Mouse (Mus musculus): ENCODE measurements around the gene Coro1c. TPM values are rescaled to one million over a fixed set of nuclear protein-coding genes. Genes with fewer than 3 reads are reported as not detected.

The Coro1c gene
- polyA plus RNA-seq, 1 experiment from 2014 or later, result 131 TPM

DNA sequence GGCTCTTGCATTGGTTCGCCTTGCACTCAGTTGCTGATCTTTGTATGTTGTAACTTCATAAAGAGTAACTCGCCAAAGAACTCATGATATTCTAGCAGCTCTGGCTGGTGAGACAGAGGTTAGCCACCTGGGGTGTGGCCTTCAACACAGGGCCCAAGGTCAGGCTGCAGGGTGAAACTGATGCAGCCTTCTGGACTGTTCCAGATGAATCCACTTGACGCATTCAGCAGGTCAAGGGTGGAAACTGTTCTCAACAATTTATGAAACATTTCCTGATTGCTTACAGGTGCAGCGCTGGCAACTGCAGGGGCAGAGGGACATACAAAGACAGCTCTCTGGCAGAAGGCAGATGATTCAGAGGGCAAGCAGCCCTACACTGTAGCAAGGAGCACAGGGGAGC, 32.9 kb downstream of the Coro1c start:
- Histone ChIP-seq H3K4me2 (replicated peaks; ENCODE audit: low read depth, low read length) (no peak overlapping the region), H3K4me1 (ENCODE audit: control insufficient read depth, insufficient read depth, low read length) (peaks cover 40% of the 10 kb centered on the region), H3K27me3 (ENCODE audit: control insufficient read depth, insufficient read depth, low read length) (no peaks in the 10 kb centered on the region), H3K9ac (replicated peaks; ENCODE audit: low read depth, low read length) (no peak overlapping the region), H3K9me3 (ENCODE audit: control insufficient read depth, low read depth, low read length) (no peaks in the 10 kb centered on the region), H3K36me3 (ENCODE audit: control insufficient read depth, insufficient read depth, low read length) (peaks cover 16% of the 10 kb centered on the region), H3K4me3 (ENCODE audit: low read depth, low read length) (no peak overlapping the region), H3K27ac (ENCODE audit: low read length) (no peak overlapping the region)
- WGBS, result 90% methylated on average over 4 of the region's 4 CpGs
- ATAC-seq (ENCODE audit: insufficient number of reproducible peaks, insufficient read depth, low FRiP score, low read depth), result no peak

DNA sequence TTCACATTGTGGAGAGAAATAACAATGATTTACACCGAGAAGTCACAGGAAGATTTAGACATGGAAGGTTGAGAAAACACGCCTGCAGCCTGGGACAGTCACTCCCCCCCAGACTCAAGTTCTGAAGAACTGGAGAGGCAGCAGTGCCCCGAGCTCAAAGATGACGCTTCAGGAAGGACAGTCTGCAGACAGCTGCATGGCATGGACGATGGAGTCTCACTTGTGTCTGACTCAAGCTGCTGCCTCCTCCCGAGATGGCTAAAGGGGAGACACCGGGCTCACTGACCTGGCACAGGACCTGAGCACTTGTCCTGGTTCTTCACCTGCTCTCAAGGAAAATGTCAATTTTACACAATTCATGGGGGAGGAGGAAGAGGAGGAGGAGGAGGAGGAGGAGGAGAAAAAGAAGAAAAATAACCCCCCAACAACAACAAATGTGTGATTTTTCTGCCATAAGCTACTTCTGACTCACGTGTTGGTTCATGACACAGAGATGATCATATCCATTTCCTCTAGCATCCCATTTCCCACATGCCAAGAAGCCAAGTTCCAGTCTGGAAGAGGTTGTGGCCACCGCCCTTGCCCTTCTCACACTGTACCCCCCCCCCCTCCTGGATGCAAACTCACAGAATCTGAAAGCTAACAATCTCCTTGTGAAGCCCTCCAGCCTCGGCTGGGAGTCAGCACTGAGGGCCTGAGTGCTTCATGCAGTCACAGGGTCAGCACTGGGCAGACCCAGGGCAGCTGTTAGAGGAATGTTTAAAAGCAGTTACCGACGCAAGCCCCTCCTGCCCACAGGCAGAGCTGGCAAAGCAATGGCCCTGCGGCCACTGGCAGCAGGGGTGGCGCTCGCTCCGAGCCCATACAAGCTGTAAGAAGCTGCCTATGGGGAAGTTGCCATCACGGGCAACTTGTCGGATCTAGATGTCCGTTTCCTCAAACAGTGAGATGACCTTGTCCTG, 34.2 kb downstream of the Coro1c start:
- Histone ChIP-seq H3K4me1 (ENCODE audit: control insufficient read depth, insufficient read depth, low read length) (peaks cover 50% of the 10 kb centered on the region), H3K27me3 (ENCODE audit: control insufficient read depth, insufficient read depth, low read length) (no peaks in the 10 kb centered on the region), H3K4me2 (replicated peaks; ENCODE audit: low read depth, low read length) (peak overlapping the region; percentile 37), H3K36me3 (ENCODE audit: control insufficient read depth, insufficient read depth, low read length) (peaks cover 6% of the 10 kb centered on the region; the same call in 1 of the 2 replicates), H3K9ac (replicated peaks; ENCODE audit: low read depth, low read length) (peak overlapping the region; percentile 11; the same call in 1 of the 2 replicates), H3K4me3 (ENCODE audit: low read depth, low read length) (0 out of 2 replicates have a peak overlapping the region, but pooled peaks have one; percentile 12), H3K9me3 (ENCODE audit: control insufficient read depth, low read depth, low read length) (no peaks in the 10 kb centered on the region), H3K27ac (ENCODE audit: low read length) (peak overlapping the region; percentile 92)
- no peak for ATAC-seq (ENCODE audit: insufficient number of reproducible peaks, insufficient read depth, low FRiP score, low read depth)
- WGBS, result 57% methylated on average over 19 of the region's 19 CpGs

DNA sequence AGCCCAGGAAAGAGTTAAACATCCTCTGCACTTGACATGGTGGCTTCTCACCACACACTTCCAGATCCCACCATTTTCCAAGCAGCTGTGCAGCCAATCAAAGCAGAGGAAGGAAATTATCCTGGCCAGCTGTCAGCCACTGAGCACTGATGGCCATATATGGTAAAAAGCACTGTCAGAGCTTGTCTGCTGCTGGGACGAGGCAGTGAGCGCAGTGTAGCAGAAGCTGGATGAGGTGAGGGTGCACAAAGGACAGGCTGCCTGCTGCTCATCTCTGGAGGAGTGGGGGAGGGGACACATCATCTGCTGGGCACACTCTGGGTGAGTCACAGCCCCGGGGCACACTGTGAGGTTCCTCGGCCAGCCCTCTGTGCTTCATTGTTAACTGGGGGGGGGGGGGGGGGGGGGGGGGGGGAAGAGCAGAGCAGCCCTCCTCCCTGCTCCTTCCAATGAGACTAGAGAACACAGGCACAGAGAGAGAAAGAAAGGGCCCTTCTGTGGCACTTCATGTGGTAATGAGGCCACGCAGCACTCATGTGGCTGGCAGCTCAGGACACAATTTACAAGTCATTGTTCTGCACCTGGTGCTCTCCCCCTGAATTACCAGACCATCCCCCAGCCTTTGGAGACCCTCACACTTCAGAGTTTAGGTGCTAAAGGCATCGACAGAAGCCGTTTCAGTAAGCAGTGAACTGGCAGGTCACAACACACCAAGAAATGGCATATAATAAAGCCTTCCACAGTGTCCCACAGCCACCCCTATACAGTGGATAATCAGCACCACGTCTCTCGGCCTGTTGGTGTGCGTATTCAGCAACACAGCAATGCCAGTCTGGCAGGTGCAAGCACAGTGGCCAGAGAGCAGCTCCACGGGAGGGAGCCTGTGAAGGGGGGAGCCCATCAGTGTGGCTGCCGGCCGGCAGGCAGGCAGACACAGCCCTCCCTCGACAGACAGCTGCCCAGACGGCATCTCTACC, 35.3 kb downstream of the Coro1c start:
- no peaks in the 10 kb centered on the region for H3K27me3 ChIP-seq (ENCODE audit: control insufficient read depth, insufficient read depth, low read length)
- H3K4me1 ChIP-seq (ENCODE audit: control insufficient read depth, insufficient read depth, low read length), result peaks cover 58% of the 10 kb centered on the region
- 15% methylated on average over 15 of the region's 15 CpGs for WGBS
- peak overlapping the region; percentile 11; the same call in 1 of the 2 replicates for H3K9ac ChIP-seq (replicated peaks; ENCODE audit: low read depth, low read length)
- peak; percentile 82 for ATAC-seq (ENCODE audit: insufficient number of reproducible peaks, insufficient read depth, low FRiP score, low read depth)
- H3K27ac ChIP-seq (ENCODE audit: low read length), result peak overlapping the region; percentile 92
- no peaks in the 10 kb centered on the region for H3K9me3 ChIP-seq (ENCODE audit: control insufficient read depth, low read depth, low read length)
- no peaks in the 10 kb centered on the region for H3K36me3 ChIP-seq (ENCODE audit: control insufficient read depth, insufficient read depth, low read length)
- peak overlapping the region; percentile 12; the same call in 1 of the 2 replicates for H3K4me3 ChIP-seq (ENCODE audit: low read depth, low read length)
- peak overlapping the region; percentile 37 for H3K4me2 ChIP-seq (replicated peaks; ENCODE audit: low read depth, low read length)

- H3K9ac ChIP-seq (replicated peaks; ENCODE audit: low read depth, low read length), result no peak overlapping the region
- ATAC-seq (ENCODE audit: insufficient number of reproducible peaks, insufficient read depth, low FRiP score, low read depth), result no peak
- no peak overlapping the region for H3K4me3 ChIP-seq (ENCODE audit: low read depth, low read length)
- H3K27me3 ChIP-seq (ENCODE audit: control insufficient read depth, insufficient read depth, low read length), result no peaks in the 10 kb centered on the region
- H3K4me2 ChIP-seq (replicated peaks; ENCODE audit: low read depth, low read length), result no peak overlapping the region
- peaks cover 58% of the 10 kb centered on the region for H3K4me1 ChIP-seq (ENCODE audit: control insufficient read depth, insufficient read depth, low read length)
- H3K9me3 ChIP-seq (ENCODE audit: control insufficient read depth, low read depth, low read length), result no peaks in the 10 kb centered on the region
- WGBS, result 84% methylated on average over 7 of the region's 7 CpGs
- H3K27ac ChIP-seq (ENCODE audit: low read length), result peak overlapping the region; percentile 85; the same call in 1 of the 2 replicates
- H3K36me3 ChIP-seq (ENCODE audit: control insufficient read depth, insufficient read depth, low read length), result no peaks in the 10 kb centered on the region
Measured at GRCm38 (mm10) chr5:113871903-113872548, 36.5 kb downstream of the Coro1c start.

GRCm38 (mm10) chr5:113870393-113871040, 38.0 kb downstream of the Coro1c start:
- ATAC-seq (ENCODE audit: insufficient number of reproducible peaks, insufficient read depth, low FRiP score, low read depth), result no peak
- H3K9ac ChIP-seq (replicated peaks; ENCODE audit: low read depth, low read length), result no peak overlapping the region
- WGBS, result 51% methylated on average over 21 of the region's 21 CpGs

GRCm38 (mm10) chr5:113869132-113869531, 39.4 kb downstream of the Coro1c start:
- Histone ChIP-seq H3K9ac (replicated peaks; ENCODE audit: low read depth, low read length) (no peak overlapping the region), H3K27ac (ENCODE audit: low read length) (no peak overlapping the region), H3K27me3 (ENCODE audit: control insufficient read depth, insufficient read depth, low read length) (no peaks in the 10 kb centered on the region), H3K4me1 (ENCODE audit: control insufficient read depth, insufficient read depth, low read length) (peaks cover 51% of the 10 kb centered on the region), H3K4me2 (replicated peaks; ENCODE audit: low read depth, low read length) (no peak overlapping the region), H3K9me3 (ENCODE audit: control insufficient read depth, low read depth, low read length) (no peaks in the 10 kb centered on the region), H3K4me3 (ENCODE audit: low read depth, low read length) (no peak overlapping the region), H3K36me3 (ENCODE audit: control insufficient read depth, insufficient read depth, low read length) (no peaks in the 10 kb centered on the region)
- 0 out of 2 replicates have a peak, but pooled peaks have one; percentile 23 for ATAC-seq (ENCODE audit: insufficient number of reproducible peaks, insufficient read depth, low FRiP score, low read depth)
- WGBS, result 39% methylated on average over 11 of the region's 11 CpGs

More at GRCm38 (mm10) chr5:113870393-113871040, 38.0 kb downstream of the Coro1c start:
- H3K27ac ChIP-seq (ENCODE audit: low read length), result peak overlapping the region; percentile 59
- no peaks in the 10 kb centered on the region for H3K27me3 ChIP-seq (ENCODE audit: control insufficient read depth, insufficient read depth, low read length)
- H3K4me1 ChIP-seq (ENCODE audit: control insufficient read depth, insufficient read depth, low read length), result peaks cover 58% of the 10 kb centered on the region
- H3K4me2 ChIP-seq (replicated peaks; ENCODE audit: low read depth, low read length), result no peak overlapping the region
- no peaks in the 10 kb centered on the region for H3K9me3 ChIP-seq (ENCODE audit: control insufficient read depth, low read depth, low read length)
- H3K4me3 ChIP-seq (ENCODE audit: low read depth, low read length), result no peak overlapping the region
- H3K36me3 ChIP-seq (ENCODE audit: control insufficient read depth, insufficient read depth, low read length), result no peaks in the 10 kb centered on the region

DNA sequence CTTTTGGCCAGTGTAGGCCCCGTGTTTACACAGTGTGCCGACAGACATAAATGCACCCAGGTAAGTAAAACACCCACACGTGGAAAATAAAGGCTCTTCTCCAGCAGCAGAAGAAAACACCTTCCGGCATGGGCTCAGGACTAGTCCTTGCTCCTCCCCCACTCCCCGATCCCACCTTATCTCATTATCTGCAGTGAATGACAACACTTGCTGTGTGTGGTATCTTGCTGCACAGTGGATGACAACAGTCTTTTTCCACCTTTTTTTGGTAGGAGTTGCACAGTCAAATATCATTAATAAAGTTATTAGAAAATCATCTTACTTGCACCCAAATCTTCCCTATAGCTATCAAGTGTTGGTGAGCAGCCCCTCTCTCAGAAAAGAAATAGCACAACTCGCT, 43.6 kb downstream of the Coro1c start:
- Histone ChIP-seq H3K9ac (replicated peaks; ENCODE audit: low read depth, low read length) (no peak overlapping the region), H3K4me2 (replicated peaks; ENCODE audit: low read depth, low read length) (no peak overlapping the region), H3K4me3 (ENCODE audit: low read depth, low read length) (no peak overlapping the region), H3K27ac (ENCODE audit: low read length) (no peak overlapping the region), H3K9me3 (ENCODE audit: control insufficient read depth, low read depth, low read length) (no peaks in the 10 kb centered on the region), H3K27me3 (ENCODE audit: control insufficient read depth, insufficient read depth, low read length) (no peaks in the 10 kb centered on the region), H3K36me3 (ENCODE audit: control insufficient read depth, insufficient read depth, low read length) (peaks cover 14% of the 10 kb centered on the region; the same call in 1 of the 2 replicates), H3K4me1 (ENCODE audit: control insufficient read depth, insufficient read depth, low read length) (peaks cover 11% of the 10 kb centered on the region; the same call in 1 of the 2 replicates)
- 80% methylated on average over 6 of the region's 6 CpGs for WGBS
- ATAC-seq (ENCODE audit: insufficient number of reproducible peaks, insufficient read depth, low FRiP score, low read depth), result no peak

Measured in stomach, embryonic 14.5 days (tissue).